Mouse (Mus musculus) megakaryocyte progenitor cell, adult 5-6 weeks (primary cell): Measurements from ENCODE around the gene Tpcn1. TPM values are rescaled to one million over a fixed set of nuclear protein-coding genes. Genes with fewer than 3 reads are reported as not detected.

Source experiments
- ATAC-seq: replicated peaks from 2 replicates; pipeline ENCODE4 v1.8.0; 2016; ENCODE audit warnings: mild to moderate bottlenecking, moderate TSS enrichment, inconsistent platforms; ENCODE audit not compliant: poor library complexity
- total RNA-seq, 2 experiments: library from RNA; stranded (forward) in 1 of 2; stranded (reverse) in 1 of 2; fragments of 157-497, 149-512 nt in 1 of 2; fragments of 200-1000 nt in 1 of 2; gene quantifications; 2 replicates each; pipeline versions ENCODE4 v1.2.3 to v1.2.4; 2015 to 2017

The Tpcn1 gene
- total RNA-seq, 2 experiments from 2014 or later: 17.7 to 37.0 TPM

DNA sequence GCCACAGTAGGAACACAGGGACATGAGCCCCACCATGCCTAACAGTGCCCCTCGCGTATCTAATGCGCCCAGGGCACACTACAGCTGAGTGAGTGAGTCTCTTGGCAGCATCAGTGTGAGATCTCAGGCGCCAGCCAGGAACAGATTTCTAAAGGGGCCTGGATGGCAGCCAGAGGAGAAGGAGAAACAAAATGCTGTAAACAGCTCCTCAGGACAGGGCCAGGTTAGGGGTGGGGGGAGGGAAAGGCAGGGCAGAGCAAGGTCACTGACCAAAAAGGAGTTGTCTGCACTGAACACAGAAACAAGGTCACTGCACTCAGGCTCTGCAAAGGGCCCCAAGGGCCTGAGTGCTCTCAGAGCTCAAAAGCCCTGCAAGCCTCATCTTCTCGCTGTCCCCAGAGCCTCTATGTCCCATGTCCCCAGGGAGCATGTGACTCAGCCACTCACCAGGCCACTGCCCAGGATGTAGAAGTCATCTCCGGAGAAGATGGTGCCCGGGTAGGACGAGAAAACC is 97.7 kb downstream of the Tpcn1 start:
- no peak for ATAC-seq

DNA sequence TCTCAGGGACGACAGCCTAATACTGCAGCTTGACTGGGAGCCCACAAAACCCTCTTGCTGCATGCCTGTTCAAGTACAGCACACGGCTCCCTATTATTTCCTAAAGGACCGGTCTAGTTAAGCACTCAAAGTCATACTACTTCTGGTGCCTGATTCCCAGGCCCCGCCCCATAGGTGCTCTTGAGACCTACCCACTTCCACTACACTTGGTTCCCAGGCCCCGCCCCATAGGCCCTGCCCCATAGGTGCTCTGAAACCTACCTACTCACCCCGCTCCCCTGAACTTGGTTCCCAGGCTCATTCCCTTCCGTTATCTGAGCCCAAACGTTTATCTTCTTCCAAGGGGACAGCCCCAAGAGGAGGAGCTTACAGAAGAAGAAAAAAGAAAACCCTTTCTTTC is 100.6 kb downstream of the Tpcn1 start:
- no peak for ATAC-seq

Other genes with a start within 250 kb of the Tpcn1 start
- not detected in 2 replicates for gene Lhx5, start 157.0 kb downstream of the Tpcn1 start, total RNA-seq (2015)
- not detected in 2 replicates for gene Lhx5, start 157.0 kb downstream of the Tpcn1 start, total RNA-seq (2017)
- 1.6 and 7.1 TPM in 2 replicates for gene Sdsl, start 115.9 kb downstream of the Tpcn1 start, total RNA-seq (2015)
- gene Sdsl, start 115.9 kb downstream of the Tpcn1 start, total RNA-seq (2017): 3.2 and 9.0 TPM in 2 replicates
- not detected in 2 replicates for gene Sds, start 112.1 kb downstream of the Tpcn1 start, total RNA-seq (2015)
- gene Sds, start 112.1 kb downstream of the Tpcn1 start, total RNA-seq (2017): not detected in 2 replicates
- 8.3 and 9.8 TPM in 2 replicates for gene Plbd2, start 85.0 kb downstream of the Tpcn1 start, total RNA-seq (2015)
- 6.9 and 8.7 TPM in 2 replicates for gene Plbd2, start 85.0 kb downstream of the Tpcn1 start, total RNA-seq (2017)
- 21.1 and 23.5 TPM in 2 replicates for gene Slc8b1, start 77.5 kb downstream of the Tpcn1 start, total RNA-seq (2015)
- gene Slc8b1, start 77.5 kb downstream of the Tpcn1 start, total RNA-seq (2017): 31.8 and 32.5 TPM in 2 replicates
- gene Iqcd, start 343 bp upstream of the Tpcn1 start, total RNA-seq (2015): not detected in 2 replicates
- gene Iqcd, start 343 bp upstream of the Tpcn1 start, total RNA-seq (2017): 0.81 and 1.1 TPM in 2 replicates
- gene Rita1, start 23.9 kb upstream of the Tpcn1 start, total RNA-seq (2015): 2.0 and 2.3 TPM in 2 replicates
- gene Rita1, start 23.9 kb upstream of the Tpcn1 start, total RNA-seq (2017): 4.7 and 5.8 TPM in 2 replicates
- 11.8 and 13.3 TPM in 2 replicates for gene Ddx54, start 24.1 kb upstream of the Tpcn1 start, total RNA-seq (2015)
- 34.9 and 35.8 TPM in 2 replicates for gene Ddx54, start 24.1 kb upstream of the Tpcn1 start, total RNA-seq (2017)
- gene Cfap73, start 45.6 kb upstream of the Tpcn1 start, total RNA-seq (2015): not detected in 2 replicates
- gene Cfap73, start 45.6 kb upstream of the Tpcn1 start, total RNA-seq (2017): not detected in 2 replicates
- 0.10 and 0.67 TPM in 2 replicates for gene Rasal1, start 60.1 kb upstream of the Tpcn1 start, total RNA-seq (2015)
- gene Rasal1, start 60.1 kb upstream of the Tpcn1 start, total RNA-seq (2017): 0.12 and 2.0 TPM in 2 replicates
- 0.10 TPM in 1 of 2 replicates, not detected in the other for gene Dtx1, start 123.3 kb upstream of the Tpcn1 start, total RNA-seq (2015)
- not detected in 2 replicates for gene Dtx1, start 123.3 kb upstream of the Tpcn1 start, total RNA-seq (2017)
- gene Oas2, start 161.2 kb upstream of the Tpcn1 start, total RNA-seq (2015): 1.6 and 2.9 TPM in 2 replicates
- gene Oas2, start 161.2 kb upstream of the Tpcn1 start, total RNA-seq (2017): 0.12 and 0.30 TPM in 2 replicates
- gene Oas3, start 189.0 kb upstream of the Tpcn1 start, total RNA-seq (2015): 1.1 and 1.5 TPM in 2 replicates
- gene Oas3, start 189.0 kb upstream of the Tpcn1 start, total RNA-seq (2017): 1.1 and 1.3 TPM in 2 replicates
- gene Oas1e, start 206.9 kb upstream of the Tpcn1 start, total RNA-seq (2015): not detected in 2 replicates
- not detected in 2 replicates for gene Oas1e, start 206.9 kb upstream of the Tpcn1 start, total RNA-seq (2017)
- gene Oas1c, start 223.8 kb upstream of the Tpcn1 start, total RNA-seq (2015): 0.83 and 1.6 TPM in 2 replicates
- gene Oas1c, start 223.8 kb upstream of the Tpcn1 start, total RNA-seq (2017): 2.4 and 6.3 TPM in 2 replicates